Mouse (Mus musculus): Measurements from ENCODE around the gene Tango6. TPM values are rescaled to one million over a fixed set of nuclear protein-coding genes. Genes with fewer than 3 reads are reported as not detected.

The Tango6 gene
- polyA plus RNA-seq, 1 experiment from 2014 or later, result 12.4 TPM

DNA sequence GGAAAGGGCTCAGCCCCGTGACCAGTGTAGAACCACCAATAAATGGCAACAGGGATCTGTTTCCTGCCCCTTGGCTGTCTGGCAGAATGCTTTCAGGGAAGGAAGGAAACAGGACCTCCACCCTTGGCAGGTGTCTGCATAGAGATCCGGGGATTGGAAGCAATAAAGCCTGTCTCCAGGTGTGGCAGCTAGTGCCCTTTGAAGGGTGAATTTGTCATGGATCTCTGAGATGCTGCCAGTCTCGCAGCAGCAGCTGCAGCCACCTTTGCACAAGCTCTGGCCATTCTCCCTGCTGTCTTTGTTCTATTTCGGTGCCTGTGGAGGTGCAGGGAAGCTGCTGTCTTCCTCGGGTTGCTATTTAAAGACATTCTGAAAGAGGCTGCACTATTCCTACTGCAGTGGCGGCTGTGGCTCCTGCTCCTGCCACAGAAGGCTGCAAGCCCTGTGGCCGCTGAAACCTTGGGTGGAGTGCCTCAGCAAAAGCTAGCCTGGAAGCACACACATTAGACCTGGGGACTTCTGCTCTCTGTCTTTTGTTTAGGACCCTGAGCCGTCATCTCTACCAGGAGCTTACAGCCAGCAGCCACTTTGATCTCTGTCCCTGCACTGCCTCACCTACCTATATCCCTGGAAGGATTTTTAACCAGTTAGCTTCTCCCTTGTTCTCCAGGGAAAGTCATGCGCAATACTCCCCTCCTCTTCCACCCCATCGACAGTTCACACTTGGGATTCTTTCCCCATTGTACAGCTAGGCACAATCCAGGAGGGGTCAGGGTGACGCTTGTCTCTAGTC, 156.5 kb downstream of the Tango6 start:
- Histone ChIP-seq H3K27ac (ENCODE audit: low read depth, low read length) (0 out of 2 replicates have a peak overlapping the region, but pooled peaks have one; percentile 1), H3K36me3 (ENCODE audit: control insufficient read depth, insufficient read depth, low read length) (no peaks in the 10 kb centered on the region), H3K4me1 (replicated peaks; ENCODE audit: control insufficient read depth, insufficient read depth, low read length) (no peaks in the 10 kb centered on the region), H3K9me3 (ENCODE audit: control insufficient read depth, low read length) (no peaks in the 10 kb centered on the region), H3K27me3 (ENCODE audit: control insufficient read depth, insufficient read depth, low read length) (no peaks in the 10 kb centered on the region), H3K4me3 (ENCODE audit: low read depth, low read length) (no peak overlapping the region), H3K4me2 (ENCODE audit: low read depth, low read length, severe bottlenecking) (no peak overlapping the region), H3K9ac (ENCODE audit: low read length) (no peak overlapping the region; the same call in 1 of the 2 replicates)
- ATAC-seq (replicated peaks; ENCODE audit: low FRiP score), result no peak
- 42% methylated on average over 11 of the region's 11 CpGs for WGBS
- DNase-seq (ENCODE audit: low spot score), result no peak

DNA sequence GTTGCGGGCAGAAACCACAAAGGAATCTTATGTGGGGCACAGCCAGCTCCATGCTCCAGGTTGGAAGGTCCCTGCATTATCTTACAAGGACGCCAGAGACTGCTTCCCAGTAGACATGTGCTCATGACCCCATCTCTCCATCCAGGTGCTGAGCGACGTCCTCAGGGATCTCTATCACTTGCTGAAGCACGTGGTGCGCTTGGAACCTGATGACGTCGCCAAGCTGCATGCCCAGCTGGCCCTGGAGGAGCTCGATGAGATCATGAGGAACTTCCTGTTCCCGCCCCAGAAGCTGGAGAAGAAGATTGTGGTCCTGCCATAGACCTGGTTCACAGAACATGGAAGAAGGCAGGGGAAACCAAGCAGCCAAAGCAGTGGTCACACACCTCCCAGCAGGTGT, 167.2 kb downstream of the Tango6 start:
- WGBS, result 91% methylated on average over 10 of the region's 10 CpGs
- Histone ChIP-seq H3K9me3 (ENCODE audit: control insufficient read depth, low read length) (no peaks in the 10 kb centered on the region), H3K4me2 (ENCODE audit: low read depth, low read length, severe bottlenecking) (no peak overlapping the region), H3K4me1 (replicated peaks; ENCODE audit: control insufficient read depth, insufficient read depth, low read length) (no peaks in the 10 kb centered on the region), H3K9ac (ENCODE audit: low read length) (no peak overlapping the region), H3K27ac (ENCODE audit: low read depth, low read length) (no peak overlapping the region), H3K36me3 (ENCODE audit: control insufficient read depth, insufficient read depth, low read length) (no peaks in the 10 kb centered on the region), H3K27me3 (ENCODE audit: control insufficient read depth, insufficient read depth, low read length) (no peaks in the 10 kb centered on the region), H3K4me3 (ENCODE audit: low read depth, low read length) (no peak overlapping the region)
- DNase-seq (ENCODE audit: low spot score), result no peak
- ATAC-seq (replicated peaks; ENCODE audit: low FRiP score), result no peak

DNA sequence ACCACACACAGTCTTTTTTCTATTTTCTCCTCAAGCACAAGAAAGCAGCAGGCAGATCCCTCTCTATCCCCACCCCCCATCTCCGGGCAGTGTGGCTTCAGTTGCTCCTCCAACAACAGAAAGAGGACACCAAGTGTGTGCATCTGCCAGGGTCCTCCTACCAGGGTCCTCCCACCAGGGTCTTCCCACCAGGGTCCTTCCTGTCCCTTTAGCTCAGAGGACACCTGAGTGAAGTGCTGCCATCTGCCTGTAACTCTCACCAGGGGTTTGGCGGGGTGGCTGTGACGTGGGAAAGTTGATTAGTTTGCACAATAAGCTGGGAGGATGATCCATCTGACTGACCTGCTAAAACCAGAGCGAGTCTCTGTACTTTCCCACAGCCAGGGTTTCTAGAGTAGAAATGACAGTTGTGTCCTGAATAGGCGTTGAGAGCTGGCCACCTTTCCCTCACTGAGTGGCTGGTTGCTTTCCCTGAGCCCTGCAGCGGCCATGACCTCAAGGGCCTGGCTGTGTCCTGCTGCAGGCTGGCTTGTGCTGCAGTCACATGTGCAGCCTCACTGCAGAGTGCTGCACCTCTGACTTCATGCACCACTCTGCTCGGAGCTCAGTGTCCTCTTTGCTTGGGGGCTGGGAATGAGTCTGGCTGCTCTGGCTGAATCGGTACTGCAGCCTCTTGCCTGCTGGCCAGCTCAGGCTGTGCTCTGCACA, 171.8 kb downstream of the Tango6 start:
- DNase-seq (ENCODE audit: low spot score), result no peak
- WGBS, result 45% methylated on average over 8 of the region's 8 CpGs
- H3K4me1 ChIP-seq (replicated peaks; ENCODE audit: control insufficient read depth, insufficient read depth, low read length), result no peaks in the 10 kb centered on the region

DNA sequence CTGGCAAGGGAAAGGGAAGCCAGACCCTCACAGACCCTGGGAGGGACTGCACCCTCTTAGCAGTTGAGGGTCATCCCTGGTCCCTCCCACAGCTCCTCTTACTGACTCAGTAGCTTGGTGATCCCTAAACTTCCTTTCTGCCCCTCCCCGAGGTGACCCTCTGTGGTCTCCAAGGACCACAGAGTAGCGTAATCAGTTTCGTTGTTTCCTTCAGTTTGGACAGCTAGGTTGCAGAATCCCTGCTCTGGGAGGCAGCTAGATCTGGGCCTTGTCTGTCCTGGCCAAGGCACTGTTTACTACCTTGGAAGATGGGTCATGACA, 172.3 kb downstream of the Tango6 start:
- Histone ChIP-seq H3K4me1 (replicated peaks; ENCODE audit: control insufficient read depth, insufficient read depth, low read length) (no peaks in the 10 kb centered on the region), H3K4me3 (ENCODE audit: low read depth, low read length) (no peak overlapping the region), H3K27ac (ENCODE audit: low read depth, low read length) (no peak overlapping the region), H3K36me3 (ENCODE audit: control insufficient read depth, insufficient read depth, low read length) (no peaks in the 10 kb centered on the region), H3K9me3 (ENCODE audit: control insufficient read depth, low read length) (no peaks in the 10 kb centered on the region), H3K4me2 (ENCODE audit: low read depth, low read length, severe bottlenecking) (no peak overlapping the region), H3K9ac (ENCODE audit: low read length) (no peak overlapping the region), H3K27me3 (ENCODE audit: control insufficient read depth, insufficient read depth, low read length) (no peaks in the 10 kb centered on the region)
- ATAC-seq (replicated peaks; ENCODE audit: low FRiP score) (no peak), DNase-seq (ENCODE audit: low spot score) (no peak)
- WGBS, result 91% methylated on average over 3 of the region's 3 CpGs

More for the DNA sequence above, 171.8 kb downstream of the Tango6 start:
- no peaks in the 10 kb centered on the region for H3K27me3 ChIP-seq (ENCODE audit: control insufficient read depth, insufficient read depth, low read length)
- no peaks in the 10 kb centered on the region for H3K9me3 ChIP-seq (ENCODE audit: control insufficient read depth, low read length)
- no peaks in the 10 kb centered on the region for H3K36me3 ChIP-seq (ENCODE audit: control insufficient read depth, insufficient read depth, low read length)
- H3K4me2 ChIP-seq (ENCODE audit: low read depth, low read length, severe bottlenecking), result no peak overlapping the region
- H3K27ac ChIP-seq (ENCODE audit: low read depth, low read length), result no peak overlapping the region
- ATAC-seq (replicated peaks; ENCODE audit: low FRiP score), result no peak
- no peak overlapping the region for H3K9ac ChIP-seq (ENCODE audit: low read length)
- no peak overlapping the region for H3K4me3 ChIP-seq (ENCODE audit: low read depth, low read length)

DNA sequence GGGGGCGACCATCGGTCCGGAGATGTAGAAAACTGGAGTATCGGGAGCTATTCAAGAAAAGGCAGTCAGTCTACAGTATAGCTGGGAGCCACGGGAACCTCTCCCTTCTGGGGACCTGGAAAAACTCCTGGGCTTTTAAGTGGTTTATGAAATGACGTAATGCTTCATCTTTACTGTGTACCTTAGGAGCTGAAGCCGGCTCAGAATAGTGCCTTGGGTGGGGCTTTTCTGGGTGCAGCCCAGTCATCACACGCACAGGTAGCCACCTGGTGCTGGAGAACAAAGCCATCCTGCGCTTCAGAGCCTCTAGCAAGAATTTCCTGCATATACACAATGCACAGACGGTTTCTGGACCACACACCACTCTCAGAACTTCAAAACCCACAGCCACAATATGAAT, 180.0 kb downstream of the Tango6 start:
- no peak overlapping the region for H3K27ac ChIP-seq (ENCODE audit: low read depth, low read length)
- H3K4me2 ChIP-seq (ENCODE audit: low read depth, low read length, severe bottlenecking), result no peak overlapping the region
- WGBS, result 84% methylated on average over 10 of the region's 10 CpGs
- H3K9ac ChIP-seq (ENCODE audit: low read length), result no peak overlapping the region
- no peaks in the 10 kb centered on the region for H3K4me1 ChIP-seq (replicated peaks; ENCODE audit: control insufficient read depth, insufficient read depth, low read length)
- no peak for DNase-seq (ENCODE audit: low spot score)
- H3K9me3 ChIP-seq (ENCODE audit: control insufficient read depth, low read length), result no peaks in the 10 kb centered on the region
- H3K4me3 ChIP-seq (ENCODE audit: low read depth, low read length), result no peak overlapping the region
- no peak for ATAC-seq (replicated peaks; ENCODE audit: low FRiP score)
- H3K36me3 ChIP-seq (ENCODE audit: control insufficient read depth, insufficient read depth, low read length), result no peaks in the 10 kb centered on the region
- H3K27me3 ChIP-seq (ENCODE audit: control insufficient read depth, insufficient read depth, low read length), result no peaks in the 10 kb centered on the region

DNA sequence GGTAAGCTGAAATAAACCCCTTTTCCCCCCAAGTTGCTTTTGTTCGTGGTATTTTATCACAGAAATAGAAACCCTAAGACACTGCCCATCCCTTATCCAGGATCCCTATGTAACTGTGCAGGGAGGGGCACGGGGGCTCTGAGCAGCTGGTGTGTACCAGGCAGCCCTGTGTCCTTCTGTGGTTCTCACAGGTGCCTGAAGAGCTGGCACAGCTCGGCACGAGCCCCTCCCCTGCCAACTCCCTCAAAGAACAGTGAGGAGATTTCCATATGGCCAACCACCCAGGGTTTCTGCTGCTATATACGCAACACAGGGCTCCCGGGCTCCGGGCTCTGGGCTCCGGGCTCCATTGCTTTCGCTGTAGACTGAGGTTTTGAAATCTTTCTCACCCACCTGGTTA, 182.5 kb downstream of the Tango6 start:
- Histone ChIP-seq H3K9ac (ENCODE audit: low read length) (no peak overlapping the region), H3K4me1 (replicated peaks; ENCODE audit: control insufficient read depth, insufficient read depth, low read length) (peaks cover 5% of the 10 kb centered on the region; the same call in 1 of the 2 replicates), H3K36me3 (ENCODE audit: control insufficient read depth, insufficient read depth, low read length) (no peaks in the 10 kb centered on the region), H3K4me3 (ENCODE audit: low read depth, low read length) (no peak overlapping the region), H3K9me3 (ENCODE audit: control insufficient read depth, low read length) (no peaks in the 10 kb centered on the region), H3K4me2 (ENCODE audit: low read depth, low read length, severe bottlenecking) (no peak overlapping the region), H3K27ac (ENCODE audit: low read depth, low read length) (no peak overlapping the region), H3K27me3 (ENCODE audit: control insufficient read depth, insufficient read depth, low read length) (peaks cover 3% of the 10 kb centered on the region; the same call in 1 of the 2 replicates)
- ATAC-seq (replicated peaks; ENCODE audit: low FRiP score), result no peak
- no peak for DNase-seq (ENCODE audit: low spot score)
- 84% methylated on average over 9 of the region's 9 CpGs for WGBS

DNA sequence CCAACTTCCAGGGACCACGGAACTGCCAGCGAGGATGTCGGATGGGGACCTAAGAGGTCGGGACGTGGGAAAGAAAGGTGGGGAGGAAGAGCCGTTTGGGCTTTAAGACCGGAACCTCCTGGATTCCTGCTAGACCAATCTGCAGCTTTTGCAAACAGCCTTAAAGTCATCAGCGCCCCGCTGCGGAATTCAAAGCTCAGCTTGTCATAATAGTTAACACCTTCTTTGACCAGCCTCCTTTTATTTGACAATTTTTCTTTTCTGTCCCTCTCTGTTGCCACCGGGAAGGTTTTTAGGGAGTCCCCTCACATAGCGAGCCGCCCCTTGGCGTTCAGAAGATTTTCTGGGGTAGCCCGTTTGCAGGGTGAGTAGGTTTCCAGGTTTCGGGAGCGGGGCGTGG, 187.2 kb downstream of the Tango6 start, which contains the start of gene Has3:
TSS of gene Has3 (plus strand) at position 192 of the 400 bp plus-strand sequence.
- Histone ChIP-seq H3K27ac (ENCODE audit: low read depth, low read length) (no peak within 1 kb of the TSS), H3K9me3 (ENCODE audit: control insufficient read depth, low read length) (no peaks in the 10 kb centered on the region), H3K4me2 (ENCODE audit: low read depth, low read length, severe bottlenecking) (peak within 1 kb of the TSS; percentile 98), H3K27me3 (ENCODE audit: control insufficient read depth, insufficient read depth, low read length) (peaks cover 18% of the 10 kb centered on the region), H3K4me1 (replicated peaks; ENCODE audit: control insufficient read depth, insufficient read depth, low read length) (peaks cover 22% of the 10 kb centered on the region), H3K36me3 (ENCODE audit: control insufficient read depth, insufficient read depth, low read length) (no peaks in the 10 kb centered on the region), H3K9ac (ENCODE audit: low read length) (peak within 1 kb of the TSS; percentile 70), H3K4me3 (ENCODE audit: low read depth, low read length) (peak within 1 kb of the TSS; percentile 54)
- WGBS, result under 1% methylated on average over 18 of the region's 18 CpGs
- ATAC-seq (replicated peaks; ENCODE audit: low FRiP score) (no peak), DNase-seq (ENCODE audit: low spot score) (no peak)

DNA sequence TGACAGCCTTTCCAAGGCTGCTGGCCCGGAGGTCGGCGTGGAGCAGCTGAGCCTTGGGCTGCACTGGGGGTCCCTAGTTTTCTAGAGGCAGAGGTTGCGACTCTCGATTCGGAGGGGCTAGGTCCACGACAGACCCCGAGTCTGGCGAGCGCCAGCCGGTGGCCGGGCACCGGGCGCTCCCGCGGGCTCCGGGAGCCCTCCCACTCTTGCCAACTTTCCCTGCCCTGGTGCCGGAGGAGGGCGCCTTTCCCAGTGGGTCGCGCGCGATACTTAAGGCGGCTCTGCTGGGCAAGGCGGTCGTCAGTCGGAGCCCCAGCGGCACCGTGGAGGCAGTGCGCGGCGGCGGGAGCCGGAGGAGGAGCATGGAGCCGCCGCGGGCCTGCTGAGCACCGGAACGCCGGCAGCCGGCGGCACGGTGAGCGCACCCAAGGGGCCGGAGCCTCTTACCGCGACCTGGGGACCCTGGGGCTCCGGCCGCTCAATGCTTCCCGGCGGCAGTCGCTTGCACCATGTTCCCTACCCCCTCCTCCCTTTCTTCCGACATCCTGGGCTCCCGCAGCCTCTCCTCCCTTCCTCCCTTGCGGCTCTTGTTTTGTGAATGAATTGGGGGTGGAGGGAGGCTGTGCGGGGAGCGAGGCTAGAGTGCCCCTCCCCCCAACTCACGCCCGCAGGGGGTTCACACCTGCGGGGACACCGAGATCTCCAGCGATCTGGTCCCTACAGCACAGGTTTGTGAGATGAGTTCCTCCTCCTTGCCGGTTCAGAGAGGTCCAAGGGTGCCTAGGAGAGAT, 187.9 kb downstream of the Tango6 start:
- Histone ChIP-seq H3K9ac (ENCODE audit: low read length) (peak overlapping the region; percentile 70), H3K9me3 (ENCODE audit: control insufficient read depth, low read length) (no peaks in the 10 kb centered on the region), H3K27me3 (ENCODE audit: control insufficient read depth, insufficient read depth, low read length) (peaks cover 18% of the 10 kb centered on the region), H3K4me2 (ENCODE audit: low read depth, low read length, severe bottlenecking) (peak overlapping the region; percentile 98), H3K36me3 (ENCODE audit: control insufficient read depth, insufficient read depth, low read length) (no peaks in the 10 kb centered on the region), H3K4me1 (replicated peaks; ENCODE audit: control insufficient read depth, insufficient read depth, low read length) (peaks cover 22% of the 10 kb centered on the region), H3K4me3 (ENCODE audit: low read depth, low read length) (peak overlapping the region; percentile 54), H3K27ac (ENCODE audit: low read depth, low read length) (no peak overlapping the region)
- DNase-seq (ENCODE audit: low spot score) (peak; percentile 85), ATAC-seq (replicated peaks; ENCODE audit: low FRiP score) (peak; percentile 67)
- under 1% methylated on average over 47 of the region's 63 CpGs for WGBS

Data from forebrain, embryonic 11.5 days (tissue).